Mouse (Mus musculus) limb, embryonic 13.5 days (tissue): ENCODE measurements around the gene Rhbdl3. TPM values are rescaled to one million over a fixed set of nuclear protein-coding genes. Genes with fewer than 3 reads are reported as not detected.

ENCODE experiments used
- ATAC-seq: fragments of 200-750 bp; cut with Nextera tagmentation; 2 replicates; pipeline ENCODE4 v1.8.0; 2017; ENCODE audit warnings: low read depth, moderate number of reproducible peaks, moderate TSS enrichment; ENCODE audit not compliant: low FRiP score
- H3K27ac ChIP-seq: fragments of 300-500 bp; sonication (generic); 2 replicates; pipeline ENCODE4 v1.5.1; 2015; ENCODE audit warnings: inconsistent platforms, mild to moderate bottlenecking, moderate library complexity
- H3K27me3 ChIP-seq: fragments of 300-500 bp; sonication (generic); 2 replicates; pipeline ENCODE4 v1.6.1; 2015; ENCODE audit warnings: mild to moderate bottlenecking, inconsistent platforms
- H3K36me3 ChIP-seq: fragments of 300-500 bp; sonication (generic); 2 replicates; pipeline ENCODE4 v1.6.1; 2015; ENCODE audit warnings: inconsistent platforms, mild to moderate bottlenecking, moderate library complexity
- H3K4me1 ChIP-seq: fragments of 300-500 bp; sonication (generic); 2 replicates; pipeline ENCODE4 v1.6.1; 2015; ENCODE audit warnings: inconsistent platforms
- H3K4me2 ChIP-seq: fragments of 300-500 bp; sonication (generic); replicated peaks from 2 replicates; pipeline ENCODE4 v1.6.1; 2015; ENCODE audit warnings: inconsistent platforms, mild to moderate bottlenecking, moderate library complexity
- H3K4me3 ChIP-seq: fragments of 300-500 bp; sonication (generic); 2 replicates; pipeline ENCODE4 v1.5.1; 2015; ENCODE audit warnings: moderate library complexity, mild to moderate bottlenecking, inconsistent platforms
- H3K9ac ChIP-seq: fragments of 300-500 bp; sonication (generic); 2 replicates; pipeline ENCODE4 v1.6.1; 2015; ENCODE audit warnings: mild to moderate bottlenecking, inconsistent platforms
- H3K9me3 ChIP-seq: fragments of 300-500 bp; sonication (generic); 2 replicates; pipeline ENCODE4 v1.6.1; 2016; ENCODE audit warnings: inconsistent platforms
- WGBS: fragments of 180-500 bp; shearing (Covaris S2); methylation state at CpG from one replicate; pipeline ENCODE4 v1.1.7; 2015; 5-methylcytosine and 5-hydroxymethylcytosine counted together
- polyA plus RNA-seq: library from polyadenylated mRNA; unstranded; fragments of >200 nt; fragmentation: Nextera tagmentation; extraction: Ambion mirVana; gene quantifications from 2 replicates; pipeline ENCODE4 v1.2.1, GENCODE M21; 2015

The Rhbdl3 gene
- polyA plus RNA-seq, 1 experiment from 2014 or later = 3.5 TPM

DNA sequence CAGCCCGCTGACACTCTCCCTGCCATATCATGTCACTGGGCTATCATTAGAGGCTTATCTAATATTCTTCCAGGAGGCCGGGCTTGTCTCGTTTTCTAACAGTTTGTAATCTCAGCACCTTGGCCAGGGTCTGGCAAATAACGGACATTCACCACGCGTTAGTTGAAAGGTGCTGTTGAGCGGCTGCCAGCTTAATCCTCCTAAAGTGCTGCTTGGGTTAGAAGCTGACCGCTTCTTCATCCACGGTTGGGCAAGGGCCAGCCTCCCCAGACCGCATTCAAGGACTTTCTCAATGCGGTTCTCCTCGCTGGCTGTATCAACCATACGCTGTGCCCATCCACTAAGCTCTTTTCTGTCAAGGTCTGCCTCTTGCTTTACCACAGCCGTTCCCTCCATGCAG is 4.9 kb upstream of the Rhbdl3 start:
- Histone ChIP-seq H3K27ac (no peak overlapping the region), H3K4me3 (no peak overlapping the region), H3K27me3 (peaks cover 62% of the 10 kb centered on the region), H3K36me3 (no peaks in the 10 kb centered on the region), H3K9me3 (0 out of 2 replicates have a peak, but pooled peaks cover 5% of the 10 kb centered on the region), H3K9ac (no peak overlapping the region), H3K4me2 (no peak overlapping the region), H3K4me1 (peaks cover 26% of the 10 kb centered on the region)
- 24% methylated on average over 14 of the region's 14 CpGs for WGBS
- no peak for ATAC-seq

GRCm38 (mm10) chr11:80299513-80300235 is 1.0 kb upstream of the Rhbdl3 start:
- Histone ChIP-seq H3K9ac (no peak overlapping the region), H3K4me1 (peaks cover 42% of the 10 kb centered on the region), H3K4me3 (peak overlapping the region; percentile 72), H3K36me3 (no peaks in the 10 kb centered on the region), H3K27ac (no peak overlapping the region), H3K9me3 (peaks cover 3% of the 10 kb centered on the region; the same call in 1 of the 2 replicates), H3K4me2 (peak overlapping the region; percentile 99), H3K27me3 (peaks cover 85% of the 10 kb centered on the region)
- ATAC-seq = no peak
- WGBS = 8% methylated on average over 12 of the region's 12 CpGs

GRCm38 (mm10) chr11:80301316-80302045 is 769 bp downstream of the Rhbdl3 start:
- peaks cover 34% of the 10 kb centered on the region for H3K4me1 ChIP-seq
- peak overlapping the region; percentile 72 for H3K4me3 ChIP-seq
- under 1% methylated on average over 53 of the region's 53 CpGs for WGBS
- peak overlapping the region; percentile 75 for H3K9ac ChIP-seq
- peaks cover 3% of the 10 kb centered on the region; the same call in 1 of the 2 replicates for H3K9me3 ChIP-seq
- H3K36me3 ChIP-seq = no peaks in the 10 kb centered on the region
- H3K4me2 ChIP-seq = peak overlapping the region; percentile 99
- peaks cover 70% of the 10 kb centered on the region for H3K27me3 ChIP-seq
- no peak overlapping the region for H3K27ac ChIP-seq
- peak; percentile 4; the same call in 1 of the 2 replicates for ATAC-seq

DNA sequence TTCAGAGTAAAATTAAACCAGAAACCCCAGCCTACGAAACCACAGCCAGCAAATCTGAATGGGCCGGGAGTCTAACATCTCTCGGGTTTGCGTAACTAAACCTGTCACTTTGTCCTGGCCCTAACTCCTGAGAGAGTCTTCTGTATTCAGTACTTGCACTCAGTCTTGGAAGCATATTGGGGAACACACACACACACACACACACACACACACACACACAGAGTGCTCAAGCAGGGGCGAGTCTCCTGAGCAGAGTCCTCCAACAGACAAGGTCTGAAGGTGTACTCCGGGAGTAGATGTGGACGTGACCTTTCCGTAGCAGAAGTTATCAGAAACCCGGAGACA is 1.3 kb downstream of the Rhbdl3 start:
- Histone ChIP-seq H3K4me2 (peak overlapping the region; percentile 99), H3K27me3 (peaks cover 66% of the 10 kb centered on the region), H3K4me1 (peaks cover 34% of the 10 kb centered on the region), H3K4me3 (peak overlapping the region; percentile 72), H3K27ac (no peak overlapping the region), H3K9ac (peak overlapping the region; percentile 75), H3K36me3 (no peaks in the 10 kb centered on the region), H3K9me3 (peaks cover 3% of the 10 kb centered on the region; the same call in 1 of the 2 replicates)
- no peak for ATAC-seq
- WGBS = 1% methylated on average over 9 of the region's 9 CpGs

GRCm38 (mm10) chr11:80302536-80302935 is 1.8 kb downstream of the Rhbdl3 start:
- Histone ChIP-seq H3K36me3 (no peaks in the 10 kb centered on the region), H3K4me3 (peak overlapping the region; percentile 72), H3K4me2 (peak overlapping the region; percentile 99), H3K9me3 (peaks cover 3% of the 10 kb centered on the region; the same call in 1 of the 2 replicates), H3K4me1 (peaks cover 34% of the 10 kb centered on the region), H3K9ac (no peak overlapping the region), H3K27me3 (peaks cover 61% of the 10 kb centered on the region), H3K27ac (no peak overlapping the region)
- ATAC-seq = 0 out of 2 replicates have a peak, but pooled peaks have one; percentile 51
- 2% methylated on average over 11 of the region's 11 CpGs for WGBS

- ATAC-seq = no peak
These were observed 3.0 kb downstream of the Rhbdl3 start for GRCm38 (mm10) chr11:80303746-80304145.

GRCm38 (mm10) chr11:80304846-80305245 is 4.1 kb downstream of the Rhbdl3 start:
- no peak overlapping the region for H3K9ac ChIP-seq
- no peak overlapping the region for H3K27ac ChIP-seq
- H3K4me3 ChIP-seq = no peak overlapping the region
- ATAC-seq = no peak
- 85% methylated on average over 10 of the region's 10 CpGs for whole genome bisulfite sequencing
- peaks cover 3% of the 10 kb centered on the region; the same call in 1 of the 2 replicates for H3K9me3 ChIP-seq
- no peak overlapping the region for H3K4me2 ChIP-seq
- H3K36me3 ChIP-seq = no peaks in the 10 kb centered on the region
- peaks cover 40% of the 10 kb centered on the region for H3K27me3 ChIP-seq
- peaks cover 26% of the 10 kb centered on the region for H3K4me1 ChIP-seq

More at GRCm38 (mm10) chr11:80303746-80304145, 3.0 kb downstream of the Rhbdl3 start:
- 86% methylated on average over 3 of the region's 3 CpGs for WGBS
- Histone ChIP-seq H3K27ac (no peak overlapping the region), H3K27me3 (peaks cover 51% of the 10 kb centered on the region), H3K9ac (no peak overlapping the region), H3K36me3 (no peaks in the 10 kb centered on the region), H3K4me1 (peaks cover 34% of the 10 kb centered on the region), H3K4me3 (no peak overlapping the region), H3K4me2 (no peak overlapping the region), H3K9me3 (peaks cover 3% of the 10 kb centered on the region; the same call in 1 of the 2 replicates)

DNA sequence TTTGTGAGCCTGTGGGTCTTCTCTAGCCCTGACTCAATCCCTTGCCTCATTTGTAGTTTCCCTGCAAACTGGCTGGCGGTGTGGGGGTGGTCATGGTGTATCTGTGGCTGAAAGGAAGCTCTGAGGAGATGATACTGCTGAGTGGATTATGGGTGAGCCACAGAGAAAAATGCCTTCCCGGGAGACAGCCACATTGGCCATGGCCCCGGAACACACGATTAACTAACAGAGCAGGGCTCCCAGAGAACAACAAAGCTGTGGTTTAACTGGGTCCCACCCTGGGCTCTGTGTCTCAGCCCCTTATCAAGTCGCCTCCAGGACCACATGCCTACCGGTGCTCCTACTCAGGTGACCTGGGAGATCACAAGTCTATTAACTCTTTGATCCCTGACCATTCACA is 7.8 kb downstream of the Rhbdl3 start:
- H3K27me3 ChIP-seq = peaks cover 8% of the 10 kb centered on the region; the same call in 1 of the 2 replicates
- no peaks in the 10 kb centered on the region for H3K36me3 ChIP-seq
- peaks cover 3% of the 10 kb centered on the region; the same call in 1 of the 2 replicates for H3K9me3 ChIP-seq
- ATAC-seq = no peak
- WGBS = 56% methylated on average over 6 of the region's 6 CpGs
- H3K4me1 ChIP-seq = no peaks in the 10 kb centered on the region
- no peak overlapping the region for H3K4me3 ChIP-seq
- H3K4me2 ChIP-seq = no peak overlapping the region
- no peak overlapping the region for H3K9ac ChIP-seq
- H3K27ac ChIP-seq = no peak overlapping the region

DNA sequence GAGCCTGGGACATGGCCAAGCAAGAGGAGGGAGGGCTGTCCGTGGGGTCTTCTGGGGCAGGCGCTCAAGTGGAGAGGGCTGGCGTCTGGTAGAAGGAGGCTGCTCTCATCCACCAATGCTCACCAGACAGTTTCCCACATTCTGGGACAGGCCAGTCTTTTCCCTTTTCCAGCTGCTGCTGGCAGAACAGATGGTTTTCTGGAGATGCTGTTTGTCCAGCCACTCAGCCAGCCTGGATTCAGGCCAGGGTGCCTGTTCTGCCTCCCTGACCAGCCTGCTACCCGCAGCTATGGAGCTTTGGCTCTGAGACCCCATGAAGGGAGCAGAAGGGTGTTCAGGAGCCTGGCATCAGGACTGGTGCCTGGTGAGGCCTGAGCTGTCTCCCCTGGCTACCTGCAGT is 10.6 kb downstream of the Rhbdl3 start:
- H3K4me1 ChIP-seq = no peaks in the 10 kb centered on the region
- H3K36me3 ChIP-seq = no peaks in the 10 kb centered on the region
- H3K4me2 ChIP-seq = no peak overlapping the region
- H3K4me3 ChIP-seq = no peak overlapping the region
- ATAC-seq = no peak
- 73% methylated on average over 4 of the region's 4 CpGs for WGBS
- no peak overlapping the region for H3K9ac ChIP-seq
- H3K27me3 ChIP-seq = peaks cover 4% of the 10 kb centered on the region; the same call in 1 of the 2 replicates
- H3K9me3 ChIP-seq = no peaks in the 10 kb centered on the region
- no peak overlapping the region for H3K27ac ChIP-seq

GRCm38 (mm10) chr11:80312049-80312448 is 11.3 kb downstream of the Rhbdl3 start:
- Histone ChIP-seq H3K27ac (no peak overlapping the region), H3K4me1 (no peaks in the 10 kb centered on the region), H3K9ac (no peak overlapping the region), H3K9me3 (no peaks in the 10 kb centered on the region), H3K4me2 (no peak overlapping the region), H3K4me3 (no peak overlapping the region), H3K27me3 (peaks cover 4% of the 10 kb centered on the region; the same call in 1 of the 2 replicates), H3K36me3 (no peaks in the 10 kb centered on the region)
- no peak for ATAC-seq
- WGBS = 23% methylated on average over 2 of the region's 2 CpGs

- peaks cover 4% of the 10 kb centered on the region; the same call in 1 of the 2 replicates for H3K27me3 ChIP-seq
- WGBS = 3% methylated on average over 6 of the region's 6 CpGs
These were observed 11.9 kb downstream of the Rhbdl3 start for GRCm38 (mm10) chr11:80312565-80312964.

DNA sequence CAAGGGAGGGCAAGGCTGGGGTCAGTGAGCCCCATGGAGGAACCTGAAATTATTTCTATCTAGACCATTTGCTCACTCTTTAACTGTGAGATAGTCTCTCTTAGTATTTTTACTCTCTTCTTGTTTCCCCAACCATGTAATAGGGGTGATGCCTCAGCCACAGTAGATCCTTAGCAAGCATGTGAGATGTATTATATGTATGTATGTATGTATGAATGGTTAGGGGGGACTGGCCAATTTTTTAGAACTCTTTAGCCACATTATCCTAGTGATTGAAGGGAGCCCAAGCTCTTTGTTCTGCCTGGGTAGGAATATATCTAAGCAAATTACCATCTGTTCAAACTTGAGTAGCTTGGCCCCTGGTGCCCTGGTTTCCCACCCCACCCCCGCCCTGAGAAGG is 12.8 kb downstream of the Rhbdl3 start:
- 83% methylated on average over 1 of the region's 1 CpGs for WGBS

More at GRCm38 (mm10) chr11:80312565-80312964, 11.9 kb downstream of the Rhbdl3 start:
- H3K9me3 ChIP-seq = no peaks in the 10 kb centered on the region
- no peak for ATAC-seq
- no peak overlapping the region for H3K27ac ChIP-seq
- H3K4me2 ChIP-seq = no peak overlapping the region
- H3K4me1 ChIP-seq = no peaks in the 10 kb centered on the region
- H3K9ac ChIP-seq = no peak overlapping the region
- no peak overlapping the region for H3K4me3 ChIP-seq
- no peaks in the 10 kb centered on the region for H3K36me3 ChIP-seq

More for the DNA sequence above, 12.8 kb downstream of the Rhbdl3 start:
- Histone ChIP-seq H3K36me3 (no peaks in the 10 kb centered on the region), H3K4me1 (no peaks in the 10 kb centered on the region), H3K27ac (no peak overlapping the region), H3K9ac (no peak overlapping the region), H3K4me3 (no peak overlapping the region), H3K9me3 (no peaks in the 10 kb centered on the region), H3K27me3 (peaks cover 4% of the 10 kb centered on the region; the same call in 1 of the 2 replicates), H3K4me2 (no peak overlapping the region)
- ATAC-seq = no peak
